Mouse (Mus musculus): ENCODE data around the gene Cst12.

DNA sequence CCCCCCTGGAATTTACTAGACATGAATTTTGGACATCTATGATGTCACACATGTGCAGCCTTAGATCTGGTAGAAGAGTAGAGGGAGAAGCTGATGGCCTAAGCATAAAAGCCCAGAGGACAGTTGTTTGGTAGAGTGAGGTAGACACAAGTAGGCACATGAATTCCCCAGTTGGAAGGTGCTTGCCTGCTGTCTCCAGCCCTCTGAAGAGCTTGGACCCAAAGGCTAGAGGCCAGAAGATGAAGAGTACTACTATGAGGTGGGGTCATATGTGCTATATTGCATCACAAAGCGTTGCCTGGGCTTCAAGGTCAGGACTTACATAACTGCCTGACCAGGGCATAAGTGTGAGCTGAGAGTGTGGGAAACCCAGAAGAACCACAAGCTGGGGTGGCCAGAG is 9.3 kb downstream of the Cst12 start, which contains the start of gene Cst8:
- no peak for TF ChIP-seq CTCF (IDR thresholded peaks at IDR 0.05; ENCODE audit: extremely low read depth, insufficient read depth, insufficient read length, insufficient replicate concordance)
- no peak for TF ChIP-seq POLR2A (IDR thresholded peaks at IDR 0.05; ENCODE audit: low read depth, low read length)
